Mouse (Mus musculus) limb, embryonic 10.5 days (tissue): ENCODE data around the gene Abcc12. TPM values are rescaled to one million over a fixed set of nuclear protein-coding genes. Genes with fewer than 3 reads are reported as not detected.
A peak's percentile ranks its signal among the peaks of the same experiment; 100 is the strongest.

ENCODE experiments used
- DNase-seq: peaks from one replicate; pipeline ENCODE4 v3.0.0-alpha.2; 2017; ENCODE audit warnings: low spot score
- H3K27ac ChIP-seq: fragments of 300-500 bp; sonication (generic); 2 replicates; pipeline ENCODE4 v1.5.1; 2016; ENCODE audit warnings: mild to moderate bottlenecking
- H3K27me3 ChIP-seq: fragments of 300-500 bp; sonication (generic); 2 replicates; pipeline ENCODE4 v1.6.1; 2016; ENCODE audit warnings: low read depth, mild to moderate bottlenecking; ENCODE audit not compliant: poor library complexity, severe bottlenecking
- H3K36me3 ChIP-seq: fragments of 300-500 bp; sonication (generic); 2 replicates; pipeline ENCODE4 v1.6.1; 2016; ENCODE audit warnings: mild to moderate bottlenecking, moderate library complexity
- H3K4me1 ChIP-seq: fragments of 300-500 bp; sonication (generic); 2 replicates; pipeline ENCODE4 v1.6.1; 2016
- H3K4me3 ChIP-seq: fragments of 300-500 bp; sonication (generic); 2 replicates; pipeline ENCODE4 v1.5.1; 2016; ENCODE audit warnings: mild to moderate bottlenecking, moderate library complexity
- H3K9me3 ChIP-seq: fragments of 300-500 bp; sonication (generic); replicated peaks from 2 replicates; pipeline ENCODE4 v1.6.1; 2016; ENCODE audit warnings: mild to moderate bottlenecking
- WGBS: fragments of 180-500 bp; shearing (Covaris S2); methylation state at CpG from one replicate; pipeline ENCODE4 v1.1.7; 2016; 5-methylcytosine and 5-hydroxymethylcytosine counted together
- polyA plus RNA-seq: library from polyadenylated mRNA; unstranded; fragments of >200 nt; fragmentation: Nextera tagmentation; extraction: Ambion mirVana; gene quantifications from 2 replicates; pipeline ENCODE4 v1.2.1, GENCODE M21; 2016

Gene Abcc12
- polyA plus RNA-seq, 1 experiment from 2014 or later = 0.16 TPM

DNA sequence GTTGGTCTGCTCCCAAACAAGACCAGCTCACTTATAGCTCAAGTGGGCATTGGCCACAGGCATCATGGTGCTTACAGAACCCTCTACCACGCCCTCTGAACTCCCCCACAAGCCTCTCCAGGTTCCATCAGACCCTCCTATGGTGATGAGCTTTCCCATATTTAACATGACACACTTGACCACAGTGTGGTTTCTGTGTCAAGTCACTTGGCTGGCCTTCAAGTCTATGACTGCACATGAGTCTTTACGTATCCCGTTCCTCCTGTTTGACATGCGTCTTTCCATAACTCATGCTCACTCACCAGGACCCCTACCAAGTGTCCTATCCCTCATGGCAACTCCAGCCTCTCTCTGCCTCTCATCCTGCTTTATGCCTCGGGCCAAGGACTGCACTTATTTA, 15.2 kb upstream of the Abcc12 start:
- no peak for DNase-seq
- no peaks in the 10 kb centered on the region for H3K4me1 ChIP-seq
- no peak overlapping the region for H3K27ac ChIP-seq
- H3K27me3 ChIP-seq = no peaks in the 10 kb centered on the region
- H3K4me3 ChIP-seq = no peak overlapping the region
- no peaks in the 10 kb centered on the region for H3K36me3 ChIP-seq
- no peaks in the 10 kb centered on the region for H3K9me3 ChIP-seq
- WGBS = 81% methylated on average over 5 of the region's 5 CpGs

DNA sequence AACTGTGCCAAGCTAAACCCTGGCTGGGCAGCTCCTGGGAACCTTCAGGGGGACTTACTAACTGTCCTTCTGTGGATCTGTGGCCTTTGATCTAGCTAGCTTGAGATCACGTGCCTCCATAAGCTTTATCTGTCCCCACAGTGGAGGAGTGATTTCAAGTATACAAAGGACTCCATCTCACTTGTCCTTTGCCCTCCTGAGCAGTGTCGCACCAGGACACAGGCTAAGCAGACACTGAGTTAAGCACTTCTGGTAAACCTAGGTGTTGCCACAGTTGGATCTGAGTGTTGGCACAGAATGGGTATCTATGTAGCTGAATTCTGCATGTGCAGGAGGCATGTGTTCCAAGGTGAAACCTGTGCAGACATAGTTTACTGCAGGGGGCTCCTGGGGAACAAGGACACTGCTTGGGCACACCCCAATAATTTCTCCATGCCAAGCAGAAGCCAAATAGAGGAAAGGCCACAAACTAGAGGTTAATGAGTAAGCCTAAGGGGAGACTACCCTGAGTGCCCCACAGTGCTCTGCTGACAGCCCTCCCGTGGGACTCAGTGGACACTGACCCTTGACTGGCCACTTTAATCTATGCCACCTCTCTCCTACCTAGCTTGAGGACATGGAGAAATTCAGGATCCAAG, 13.8 kb upstream of the Abcc12 start:
- DNase-seq = peak; percentile 19
- Histone ChIP-seq H3K4me1 (no peaks in the 10 kb centered on the region), H3K27me3 (no peaks in the 10 kb centered on the region), H3K36me3 (no peaks in the 10 kb centered on the region), H3K27ac (no peak overlapping the region), H3K9me3 (no peaks in the 10 kb centered on the region), H3K4me3 (no peak overlapping the region)
- WGBS = 79% methylated on average over 3 of the region's 3 CpGs

GRCm38 (mm10) chr8:86593099-86593498, 12.6 kb upstream of the Abcc12 start:
- 61% methylated on average over 10 of the region's 10 CpGs for WGBS
- Histone ChIP-seq H3K27me3 (no peaks in the 10 kb centered on the region), H3K9me3 (no peaks in the 10 kb centered on the region), H3K36me3 (no peaks in the 10 kb centered on the region), H3K4me1 (no peaks in the 10 kb centered on the region), H3K27ac (no peak overlapping the region), H3K4me3 (no peak overlapping the region)
- no peak for DNase-seq

DNA sequence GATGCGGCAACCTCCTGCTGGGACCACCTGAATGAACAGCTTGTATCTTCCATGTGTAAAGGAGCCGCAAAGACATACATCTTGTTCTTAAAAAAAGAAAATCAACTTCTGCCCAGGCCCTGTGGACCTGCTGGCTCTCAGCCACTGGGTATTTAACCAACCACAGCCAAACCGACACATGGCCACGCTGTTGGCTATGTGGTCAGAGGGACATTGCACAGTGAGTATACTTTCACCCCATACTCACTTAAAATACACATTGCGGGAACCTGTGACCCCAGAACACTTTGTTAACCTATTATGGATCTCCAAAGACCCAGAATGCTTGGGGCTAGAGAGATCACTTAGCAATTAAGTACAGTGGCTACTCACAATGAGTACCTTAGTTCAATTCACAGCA, 7.9 kb upstream of the Abcc12 start:
- no peak overlapping the region for H3K27ac ChIP-seq
- no peaks in the 10 kb centered on the region for H3K9me3 ChIP-seq
- no peaks in the 10 kb centered on the region for H3K27me3 ChIP-seq
- WGBS = 91% methylated on average over 5 of the region's 5 CpGs
- H3K4me3 ChIP-seq = no peak overlapping the region
- H3K36me3 ChIP-seq = no peaks in the 10 kb centered on the region
- peaks cover 4% of the 10 kb centered on the region for H3K4me1 ChIP-seq
- DNase-seq = no peak

- 54% methylated on average over 6 of the region's 6 CpGs for WGBS
- DNase-seq = peak; percentile 33
Observed at GRCm38 (mm10) chr8:86586642-86587041, 6.2 kb upstream of the Abcc12 start.

DNA sequence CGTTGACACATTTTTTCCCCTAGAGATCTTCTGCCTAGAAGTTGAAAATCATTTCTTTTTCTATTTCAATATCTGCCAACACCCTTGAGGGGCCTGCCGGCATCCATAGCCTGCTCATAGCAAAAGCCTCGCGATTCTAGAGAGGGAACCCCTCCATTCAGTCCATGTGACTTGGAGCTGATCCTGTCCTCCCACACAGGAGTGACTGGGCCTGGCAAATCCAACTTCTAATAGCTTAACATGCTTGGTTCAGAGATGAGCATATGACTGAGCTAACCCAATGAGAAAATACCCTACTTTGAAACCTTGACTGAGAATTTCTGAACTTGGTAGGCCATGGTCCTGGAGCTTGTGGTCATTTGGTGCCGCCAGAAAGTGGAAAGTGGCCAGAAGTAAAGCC, 5.6 kb upstream of the Abcc12 start:
- 47% methylated on average over 5 of the region's 5 CpGs for WGBS

More at GRCm38 (mm10) chr8:86586642-86587041, 6.2 kb upstream of the Abcc12 start:
- Histone ChIP-seq H3K4me3 (no peak overlapping the region), H3K27me3 (no peaks in the 10 kb centered on the region), H3K4me1 (peaks cover 4% of the 10 kb centered on the region), H3K27ac (0 out of 2 replicates have a peak overlapping the region, but pooled peaks have one; percentile 53), H3K9me3 (no peaks in the 10 kb centered on the region), H3K36me3 (no peaks in the 10 kb centered on the region)

GRCm38 (mm10) chr8:86585532-86585931, 5.0 kb upstream of the Abcc12 start:
- Histone ChIP-seq H3K9me3 (no peaks in the 10 kb centered on the region), H3K27me3 (no peaks in the 10 kb centered on the region), H3K36me3 (no peaks in the 10 kb centered on the region), H3K27ac (no peak overlapping the region), H3K4me1 (peaks cover 4% of the 10 kb centered on the region), H3K4me3 (peak overlapping the region; percentile 49)
- WGBS = 2% methylated on average over 16 of the region's 16 CpGs
- peak; percentile 75 for DNase-seq

More for the DNA sequence above, 5.6 kb upstream of the Abcc12 start:
- Histone ChIP-seq H3K36me3 (no peaks in the 10 kb centered on the region), H3K4me1 (peaks cover 4% of the 10 kb centered on the region), H3K4me3 (no peak overlapping the region), H3K27me3 (no peaks in the 10 kb centered on the region), H3K27ac (no peak overlapping the region), H3K9me3 (no peaks in the 10 kb centered on the region)
- no peak for DNase-seq

DNA sequence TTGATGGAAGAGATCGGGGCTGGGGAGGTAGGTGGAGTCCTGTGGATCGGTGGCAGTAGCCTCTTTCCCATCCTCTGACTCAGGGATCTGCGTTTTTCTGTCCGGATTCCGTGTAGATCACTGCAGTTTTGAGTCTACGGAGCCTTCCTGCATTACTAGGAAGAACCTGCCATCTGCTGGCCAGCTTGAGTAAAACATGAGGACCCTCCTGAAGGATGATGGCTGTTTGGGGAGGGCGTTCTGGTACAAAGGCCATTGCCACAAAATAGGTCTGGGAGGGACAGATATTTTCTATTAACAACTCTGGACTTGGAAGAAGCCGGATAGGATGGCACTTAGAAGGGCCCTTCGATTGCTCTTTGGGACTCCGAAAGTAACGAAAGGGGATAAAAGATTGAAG, 4.6 kb upstream of the Abcc12 start:
- Histone ChIP-seq H3K4me1 (peaks cover 4% of the 10 kb centered on the region), H3K4me3 (peak overlapping the region; percentile 49), H3K9me3 (no peaks in the 10 kb centered on the region), H3K27ac (no peak overlapping the region), H3K36me3 (no peaks in the 10 kb centered on the region), H3K27me3 (no peaks in the 10 kb centered on the region)
- WGBS = 7% methylated on average over 11 of the region's 11 CpGs
- DNase-seq = peak; percentile 84

DNA sequence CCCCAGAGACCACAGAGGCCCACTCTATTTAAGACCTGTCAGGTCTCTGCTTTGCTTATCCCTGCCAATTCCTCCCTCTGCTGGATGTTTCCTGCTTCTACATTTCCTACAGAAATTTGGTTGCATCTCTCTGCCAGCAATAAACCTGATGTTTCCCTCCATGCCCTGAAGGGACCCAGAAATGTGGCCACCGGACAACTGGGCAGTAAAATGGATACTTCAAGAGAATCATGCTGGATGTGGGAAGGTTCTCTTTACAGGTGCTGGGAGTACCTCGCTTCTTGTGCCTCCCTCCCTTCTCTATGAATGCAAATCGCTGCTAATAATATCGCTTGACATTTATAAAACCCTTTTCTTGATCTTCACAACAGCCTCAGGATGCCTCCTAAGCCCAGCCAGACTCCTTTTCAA, 1.4 kb upstream of the Abcc12 start:
- H3K4me1 ChIP-seq = peaks cover 9% of the 10 kb centered on the region
- WGBS = 82% methylated on average over 4 of the region's 4 CpGs
- no peak for DNase-seq
- H3K27ac ChIP-seq = no peak overlapping the region
- no peaks in the 10 kb centered on the region for H3K36me3 ChIP-seq
- no peak overlapping the region for H3K4me3 ChIP-seq
- H3K9me3 ChIP-seq = no peaks in the 10 kb centered on the region
- no peaks in the 10 kb centered on the region for H3K27me3 ChIP-seq

DNA sequence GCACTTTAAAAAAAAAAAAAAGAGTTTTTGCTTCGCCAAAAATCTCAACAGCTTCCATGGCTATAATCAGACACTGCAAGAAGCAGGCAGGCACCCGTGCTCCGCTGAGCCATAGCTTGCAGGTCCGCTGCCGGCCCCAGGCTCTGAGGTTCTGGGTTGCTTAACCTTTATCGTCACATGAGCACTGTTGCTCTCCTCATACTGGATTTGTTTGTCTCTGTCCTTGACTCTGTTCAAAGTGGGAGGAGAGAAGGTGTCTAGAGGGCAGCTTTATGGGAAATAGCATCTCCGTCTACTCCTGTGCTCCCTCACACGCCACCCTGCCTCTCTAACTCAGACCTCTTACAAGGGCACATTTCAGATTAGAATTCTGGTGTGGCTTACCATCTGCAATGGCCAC, 1.8 kb downstream of the Abcc12 start:
- Histone ChIP-seq H3K36me3 (no peaks in the 10 kb centered on the region), H3K9me3 (no peaks in the 10 kb centered on the region), H3K4me3 (no peak overlapping the region), H3K27me3 (no peaks in the 10 kb centered on the region), H3K27ac (no peak overlapping the region), H3K4me1 (peaks cover 7% of the 10 kb centered on the region)
- WGBS = 89% methylated on average over 8 of the region's 8 CpGs
- DNase-seq = no peak

- DNase-seq = no peak
- no peak overlapping the region for H3K4me3 ChIP-seq
- H3K36me3 ChIP-seq = no peaks in the 10 kb centered on the region
- H3K27me3 ChIP-seq = no peaks in the 10 kb centered on the region
- H3K9me3 ChIP-seq = no peaks in the 10 kb centered on the region
- peaks cover 7% of the 10 kb centered on the region for H3K4me1 ChIP-seq
- H3K27ac ChIP-seq = no peak overlapping the region
- 59% methylated on average over 9 of the region's 9 CpGs for WGBS
Observed at GRCm38 (mm10) chr8:86578076-86578475, 2.4 kb downstream of the Abcc12 start.

- Histone ChIP-seq H3K4me3 (no peak overlapping the region), H3K36me3 (no peaks in the 10 kb centered on the region), H3K27ac (no peak overlapping the region), H3K4me1 (peaks cover 7% of the 10 kb centered on the region), H3K27me3 (no peaks in the 10 kb centered on the region), H3K9me3 (no peaks in the 10 kb centered on the region)
- no peak for DNase-seq
- WGBS = 84% methylated on average over 8 of the region's 8 CpGs
Observed at GRCm38 (mm10) chr8:86577547-86577946, 2.9 kb downstream of the Abcc12 start.

DNA sequence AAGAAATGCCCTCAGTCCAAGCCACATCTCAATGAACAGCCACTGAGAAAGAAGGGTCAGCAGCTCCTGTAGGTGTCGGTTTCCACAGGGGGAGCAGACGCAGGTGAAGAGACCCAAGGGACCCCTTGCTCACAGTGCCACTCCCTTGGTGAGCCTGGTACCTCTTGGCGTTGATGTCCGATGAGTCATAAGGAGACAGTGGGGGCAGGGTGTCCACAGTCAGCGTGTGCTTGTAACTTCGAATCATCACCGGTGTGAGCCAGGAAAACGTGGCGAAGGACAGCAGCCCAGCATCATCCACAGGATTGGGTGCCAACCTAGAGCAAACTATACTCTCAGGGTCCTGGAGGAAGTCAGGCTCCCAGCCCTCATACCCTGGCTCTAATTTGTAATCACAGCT, 16.8 kb downstream of the Abcc12 start:
- Histone ChIP-seq H3K9me3 (no peaks in the 10 kb centered on the region), H3K27me3 (no peaks in the 10 kb centered on the region), H3K4me3 (no peak overlapping the region), H3K4me1 (no peaks in the 10 kb centered on the region), H3K36me3 (no peaks in the 10 kb centered on the region), H3K27ac (no peak overlapping the region)
- 90% methylated on average over 9 of the region's 9 CpGs for WGBS
- no peak for DNase-seq

DNA sequence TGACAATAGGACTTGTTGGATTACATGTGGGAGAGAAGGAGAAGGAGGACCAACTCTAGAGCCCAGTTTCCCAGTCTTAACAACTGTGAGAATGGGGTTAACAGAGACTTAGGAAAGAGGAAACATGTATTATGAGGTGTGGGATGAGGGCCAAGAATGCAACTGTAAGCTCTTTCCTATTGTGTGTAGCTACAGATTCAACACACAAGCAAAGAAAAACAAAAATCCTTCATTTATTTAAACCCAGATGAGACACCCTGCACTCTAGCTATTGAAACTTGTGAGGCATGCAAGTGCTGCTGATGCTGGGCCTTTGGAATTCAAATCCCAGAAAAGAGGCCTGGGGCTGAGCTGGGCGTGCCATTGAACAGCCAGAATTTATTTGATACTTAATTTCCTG, 18.7 kb downstream of the Abcc12 start:
- Histone ChIP-seq H3K4me3 (no peak overlapping the region), H3K9me3 (no peaks in the 10 kb centered on the region), H3K27ac (no peak overlapping the region), H3K36me3 (no peaks in the 10 kb centered on the region), H3K4me1 (no peaks in the 10 kb centered on the region), H3K27me3 (no peaks in the 10 kb centered on the region)
- WGBS = 68% methylated on average over 1 of the region's 1 CpGs
- no peak for DNase-seq
